Mouse (Mus musculus): ENCODE results near the gene Wwc1.

Wwc1 gene

DNA sequence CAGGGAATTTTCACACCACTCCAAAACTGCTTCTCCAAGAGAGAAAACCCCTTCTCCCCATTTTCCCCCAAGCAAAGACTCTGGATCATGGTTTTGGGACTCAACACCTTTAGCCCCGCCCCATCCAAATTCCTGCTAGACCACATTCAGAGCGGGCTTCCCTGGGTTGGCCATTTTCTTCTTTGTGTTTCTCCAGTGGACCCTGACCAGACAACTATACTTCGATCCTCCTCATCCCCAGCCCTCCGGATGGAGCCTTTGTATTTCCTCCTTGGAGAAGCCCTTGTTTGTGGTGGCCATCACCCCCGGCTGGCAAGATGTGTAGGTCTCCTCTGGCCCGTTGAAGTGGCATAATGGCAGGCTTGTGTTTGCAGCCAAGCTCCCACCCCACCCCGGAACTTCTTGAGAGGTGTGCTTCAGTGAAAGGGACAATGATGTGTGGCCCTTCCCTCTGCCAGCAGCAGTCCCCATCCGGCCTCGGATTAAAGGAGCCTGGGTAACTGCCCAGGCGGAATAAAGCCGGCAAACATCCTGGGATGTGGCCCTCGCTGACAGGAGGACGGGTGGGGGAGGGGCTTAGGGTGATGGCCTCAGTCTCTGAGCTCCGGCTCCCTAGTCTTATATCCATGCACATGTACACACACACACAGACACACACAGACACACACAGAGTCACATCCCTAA, 46.8 kb downstream of the Wwc1 start:
- no peak for DNase-seq (ENCODE audit: low read depth, low spot score)

- DNase-seq (ENCODE audit: low read depth, low spot score), result no peak
Observed at GRCm38 (mm10) chr11:35932121-35932885, 48.0 kb downstream of the Wwc1 start.

DNA sequence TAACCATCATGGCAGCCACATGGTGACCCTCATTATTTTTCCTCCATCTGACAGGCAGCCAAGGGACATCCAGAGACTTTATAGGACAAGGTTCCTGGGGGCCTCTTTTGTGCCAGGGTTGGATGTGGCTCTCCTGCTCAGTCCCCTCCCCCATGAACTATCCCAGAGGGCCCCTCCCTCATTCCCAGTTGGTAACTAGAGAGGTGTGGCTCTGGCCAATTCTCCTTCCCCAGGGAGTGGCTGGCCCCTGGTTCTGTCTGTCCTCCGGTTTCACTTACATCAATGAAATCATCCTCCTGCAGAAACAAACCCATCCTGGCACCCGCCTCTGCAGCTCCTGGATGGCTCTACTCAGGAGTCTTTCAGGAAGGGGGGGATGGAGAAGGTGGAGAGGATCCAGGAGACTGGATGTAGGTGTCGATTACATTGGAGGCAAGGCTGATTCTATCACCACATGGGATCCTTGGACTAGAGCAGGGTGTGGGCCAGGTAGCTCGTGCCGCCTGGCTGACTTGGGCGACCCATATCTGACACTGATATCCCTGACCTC, 49.7 kb downstream of the Wwc1 start:
- no peak for DNase-seq (ENCODE audit: low read depth, low spot score)

DNA sequence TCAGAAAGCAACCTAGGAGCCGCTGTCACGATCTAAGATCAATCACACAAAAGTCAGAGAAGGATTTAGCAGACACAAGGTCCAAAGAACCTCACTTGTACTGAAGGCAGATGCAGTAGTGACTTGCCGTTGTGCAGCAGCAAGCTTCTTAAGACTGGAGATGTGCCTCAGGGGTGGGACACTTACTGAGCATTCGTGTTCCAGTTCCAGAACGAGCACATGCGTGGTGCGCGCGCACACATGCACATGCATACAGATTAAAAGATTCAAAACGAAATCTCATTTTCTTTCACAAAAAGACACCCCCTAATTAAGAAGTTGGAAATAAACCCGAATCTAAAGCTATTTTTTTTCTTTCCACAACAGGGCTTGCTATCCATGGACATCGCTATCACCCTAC, 51.9 kb downstream of the Wwc1 start:
- no peak for DNase-seq (ENCODE audit: low read depth, low spot score)

DNA sequence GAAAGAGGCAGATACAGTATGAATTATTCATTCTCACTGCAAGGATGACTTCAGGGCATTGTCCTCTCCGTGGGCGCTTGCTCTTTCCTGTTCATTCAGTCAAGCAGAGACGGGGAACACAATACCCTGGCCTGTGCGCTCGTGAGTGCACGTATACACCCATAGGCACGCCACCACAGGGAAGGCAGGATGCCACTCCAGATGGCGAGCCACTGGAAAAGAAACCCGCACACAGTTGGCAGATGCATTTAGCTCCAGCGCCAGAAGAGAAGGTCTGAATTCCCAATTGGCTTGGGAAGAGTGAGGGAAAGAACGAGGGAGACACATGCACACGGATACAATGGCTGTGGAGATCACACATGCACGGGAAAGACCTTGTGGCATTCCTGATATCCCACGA, 53.0 kb downstream of the Wwc1 start:
- DNase-seq (ENCODE audit: low read depth, low spot score), result no peak

DNA sequence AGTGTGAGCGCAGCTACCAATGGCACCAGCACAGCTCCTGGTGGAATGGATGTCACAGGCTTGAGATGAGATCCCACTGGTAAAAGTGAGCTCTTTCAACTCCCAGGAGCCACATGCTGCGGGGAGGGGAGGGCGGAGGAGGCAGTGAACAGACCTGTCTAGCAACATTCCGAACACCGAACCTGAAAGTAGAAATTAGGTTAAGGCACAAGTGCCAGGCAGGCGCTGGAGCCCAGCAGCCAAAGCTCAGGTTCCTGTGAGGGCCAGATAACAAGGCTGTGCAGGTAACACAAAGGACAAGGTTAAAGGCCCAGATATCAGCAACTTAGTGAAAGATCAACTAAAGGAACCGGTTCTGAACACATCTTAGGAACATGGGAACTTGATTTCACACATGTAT, 54.7 kb downstream of the Wwc1 start:
- no peak for DNase-seq (ENCODE audit: low read depth, low spot score)

GRCm38 (mm10) chr11:35922205-35922873, 58.0 kb downstream of the Wwc1 start:
- no peak for DNase-seq (ENCODE audit: low read depth, low spot score)

GRCm38 (mm10) chr11:35920776-35921175, 59.6 kb downstream of the Wwc1 start:
- no peak for DNase-seq (ENCODE audit: low read depth, low spot score)

GRCm38 (mm10) chr11:35919856-35920503, 60.3 kb downstream of the Wwc1 start:
- no peak for DNase-seq (ENCODE audit: low read depth, low spot score)

GRCm38 (mm10) chr11:35919383-35919782, 60.9 kb downstream of the Wwc1 start:
- no peak for DNase-seq (ENCODE audit: low read depth, low spot score)

- no peak for DNase-seq (ENCODE audit: low read depth, low spot score)
Observed at GRCm38 (mm10) chr11:35916466-35917185, 63.7 kb downstream of the Wwc1 start.

- no peak for DNase-seq (ENCODE audit: low read depth, low spot score)
Observed at GRCm38 (mm10) chr11:35915546-35915945, 64.8 kb downstream of the Wwc1 start.

DNA sequence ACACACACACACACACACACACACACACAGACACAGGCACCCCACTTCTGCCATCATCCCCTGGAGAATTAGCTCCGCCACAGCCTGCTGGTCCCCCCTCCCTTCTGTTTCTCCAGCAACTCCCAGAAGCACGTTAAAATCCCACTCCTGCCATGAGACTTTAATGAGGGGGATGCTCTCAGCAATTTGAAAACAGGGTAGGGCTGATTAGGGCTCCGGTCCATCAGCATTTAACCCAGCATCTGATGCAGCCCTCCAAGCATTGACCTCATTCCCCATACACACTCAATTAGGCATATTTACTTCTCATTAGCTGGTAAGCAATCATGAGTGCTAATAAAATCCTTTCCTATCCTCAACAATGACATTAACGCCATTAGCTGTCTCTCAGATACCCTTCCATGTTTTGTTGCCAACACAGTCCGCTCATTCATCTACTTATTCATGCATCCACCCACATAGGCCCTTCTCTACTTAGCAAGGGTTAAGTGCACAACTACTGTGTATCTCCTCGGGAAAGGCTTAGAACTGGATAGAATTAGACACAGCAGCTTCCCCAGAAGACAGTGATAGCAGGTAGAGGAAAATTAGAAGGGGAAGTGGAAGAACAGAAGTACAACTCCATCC, 66.8 kb downstream of the Wwc1 start:
- no peak for DNase-seq (ENCODE audit: low read depth, low spot score)

DNA sequence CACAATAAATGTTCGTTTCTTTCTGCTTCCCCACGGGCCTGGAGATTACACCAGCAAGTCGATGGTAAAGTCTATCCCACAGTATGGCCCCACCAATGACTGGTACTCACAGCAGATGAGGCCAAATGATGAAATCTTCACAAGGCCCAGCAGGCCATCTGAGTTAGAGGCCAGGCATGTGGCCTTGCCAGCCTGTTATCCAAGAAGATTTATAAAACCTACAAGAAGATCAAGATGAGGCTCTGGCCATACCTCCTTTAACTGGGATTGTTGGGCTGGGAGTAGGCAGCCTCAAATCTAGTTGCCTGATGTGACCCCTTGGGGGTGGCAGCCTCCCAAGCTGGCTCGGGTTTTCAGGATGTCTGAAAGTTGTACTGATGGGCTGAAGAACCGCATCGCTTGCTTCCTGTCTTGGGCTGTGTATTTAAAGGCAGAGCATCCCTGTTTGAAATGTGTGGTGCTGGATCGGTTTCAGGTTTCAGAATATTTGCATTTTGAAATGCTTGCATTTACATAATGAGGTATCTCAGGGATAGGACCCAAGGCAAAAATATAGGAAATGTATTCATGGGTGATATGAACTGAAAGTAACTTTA, 75.3 kb downstream of the Wwc1 start:
- DNase-seq (ENCODE audit: low read depth, low spot score), result no peak

GRCm38 (mm10) chr11:35903079-35903478, 77.2 kb downstream of the Wwc1 start:
- DNase-seq (ENCODE audit: low read depth, low spot score), result no peak

DNA sequence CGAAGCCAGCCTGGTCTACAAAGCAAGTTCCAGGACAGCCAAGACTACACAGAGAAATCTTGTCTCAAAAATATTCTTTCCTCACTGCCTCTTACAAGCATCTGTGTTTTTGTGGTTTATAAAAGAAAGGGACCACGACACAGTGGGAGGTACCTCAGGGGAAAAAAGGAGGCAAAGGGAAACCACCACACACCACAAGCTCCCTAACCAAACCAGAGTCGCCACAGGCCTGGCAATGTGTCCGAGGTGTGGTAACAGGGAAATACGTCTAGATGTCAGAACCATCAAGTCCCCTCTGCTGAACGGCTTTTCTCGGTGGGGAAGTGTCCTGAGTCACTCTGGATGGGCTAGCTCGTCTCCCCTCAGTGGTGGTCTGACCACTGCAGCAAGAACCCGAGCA, 80.4 kb downstream of the Wwc1 start:
- DNase-seq (ENCODE audit: low read depth, low spot score), result no peak

DNA sequence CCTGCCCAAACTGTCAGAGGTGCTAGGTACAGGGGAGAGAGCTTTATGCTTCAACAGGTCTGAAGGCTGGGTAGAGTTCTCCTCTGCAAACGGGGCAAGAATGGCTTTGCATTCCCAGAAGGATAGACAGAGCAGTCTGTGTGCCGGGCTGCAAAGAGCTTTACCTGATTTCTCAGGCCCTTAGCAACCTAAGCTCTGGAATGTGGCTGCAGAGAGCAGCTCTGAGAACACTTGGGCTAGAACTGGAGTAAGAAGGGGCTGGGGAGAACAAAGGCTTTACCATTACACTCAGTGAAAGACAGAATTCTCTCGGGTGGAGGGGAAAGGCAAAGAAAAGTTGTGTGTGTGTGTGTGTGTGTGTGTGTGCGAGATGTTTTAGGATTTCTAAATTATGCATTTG, 86.9 kb downstream of the Wwc1 start:
- no peak for DNase-seq (ENCODE audit: low read depth, low spot score)

DNA sequence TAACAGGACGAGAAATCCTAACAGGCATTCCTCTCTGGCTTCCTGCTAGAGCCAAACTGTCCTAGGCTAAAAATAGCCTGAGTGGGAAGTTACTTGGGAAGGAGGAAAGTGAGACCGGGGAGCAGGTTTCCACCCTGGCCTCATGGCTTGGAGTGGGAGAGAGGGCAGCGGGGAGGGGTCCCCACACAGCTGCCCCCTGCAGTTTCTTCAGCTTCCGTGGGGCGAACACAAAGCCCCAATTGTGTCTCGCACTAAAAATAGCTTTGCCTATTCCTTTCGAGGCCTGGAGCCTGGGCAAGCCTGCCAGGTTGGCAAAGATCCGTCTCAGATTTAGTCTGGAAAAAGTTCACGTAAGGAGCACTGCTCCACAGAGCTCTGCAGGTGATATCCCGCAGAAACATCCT, 87.3 kb downstream of the Wwc1 start:
- no peak for DNase-seq (ENCODE audit: low read depth, low spot score)

DNA sequence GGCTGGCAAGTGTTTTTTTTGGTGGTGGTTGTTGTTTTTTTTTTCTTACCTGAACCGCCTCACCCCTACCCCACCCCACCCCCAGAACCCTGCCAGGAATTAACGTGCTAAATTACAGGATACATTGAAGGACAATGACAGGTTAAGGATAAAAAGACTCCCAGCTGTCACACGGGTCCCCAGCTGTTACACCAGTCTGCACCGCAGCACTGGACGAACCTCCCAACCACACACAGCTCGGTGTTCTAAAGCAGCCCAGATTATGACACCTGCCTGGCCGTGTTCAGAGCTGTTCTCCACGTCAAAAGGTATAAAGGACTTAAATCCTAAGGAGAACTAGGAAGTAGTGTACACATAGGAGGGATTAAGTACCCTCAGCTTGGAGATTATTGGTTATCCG, 88.0 kb downstream of the Wwc1 start:
- no peak for DNase-seq (ENCODE audit: low read depth, low spot score)

- no peak for DNase-seq (ENCODE audit: low read depth, low spot score)
Observed at GRCm38 (mm10) chr11:35888790-35889189, 91.5 kb downstream of the Wwc1 start.

Data from c-Kit-negative CD71-positive TER-119-positive erythroid progenitor cells, embryonic 14.5 days (primary cell).